Mouse (Mus musculus) hindbrain, embryonic 12.5 days (tissue): ENCODE data around the gene Gm10490. TPM values are rescaled to one million over a fixed set of nuclear protein-coding genes. Genes with fewer than 3 reads are reported as not detected.
"Not testable (repeated sequence)": the region's sequence is repeated elsewhere in the genome, so short reads cannot be mapped to it uniquely, and the experiment has no call there.

Experiments used
- ATAC-seq: fragments of 200-750 bp; cut with Nextera tagmentation; 2 replicates; pipeline ENCODE4 v1.8.0; 2017; ENCODE audit warnings: moderate TSS enrichment; ENCODE audit not compliant: low FRiP score
- H3K27ac ChIP-seq: fragments of 300-500 bp; sonication (generic); 2 replicates; pipeline ENCODE4 v1.5.1; 2016; ENCODE audit warnings: mild to moderate bottlenecking
- H3K27me3 ChIP-seq: fragments of 300-500 bp; sonication (generic); 2 replicates; pipeline ENCODE4 v1.6.1; 2016; ENCODE audit warnings: mild to moderate bottlenecking
- H3K36me3 ChIP-seq: fragments of 300-500 bp; sonication (generic); 2 replicates; pipeline ENCODE4 v1.6.1; 2016; ENCODE audit warnings: mild to moderate bottlenecking
- H3K4me1 ChIP-seq: fragments of 300-500 bp; sonication (generic); 2 replicates; pipeline ENCODE4 v1.6.1; 2016
- H3K4me2 ChIP-seq: fragments of 300-500 bp; sonication (generic); replicated peaks from 2 replicates; pipeline ENCODE4 v1.6.1; 2016; ENCODE audit warnings: mild to moderate bottlenecking
- H3K4me3 ChIP-seq: fragments of 300-500 bp; sonication (generic); 2 replicates; pipeline ENCODE4 v1.5.1; 2016; ENCODE audit warnings: mild to moderate bottlenecking
- H3K9ac ChIP-seq: fragments of 300-500 bp; sonication (generic); 2 replicates; pipeline ENCODE4 v1.6.1; 2016; ENCODE audit warnings: mild to moderate bottlenecking, moderate library complexity
- H3K9me3 ChIP-seq: fragments of 300-500 bp; sonication (generic); replicated peaks from 2 replicates; pipeline ENCODE4 v1.6.1; 2016; ENCODE audit warnings: mild to moderate bottlenecking
- WGBS: fragments of 180-500 bp; shearing (Covaris S2); methylation state at CpG from one replicate; pipeline ENCODE4 v1.1.7; 2016; 5-methylcytosine and 5-hydroxymethylcytosine counted together
- polyA plus RNA-seq: library from polyadenylated mRNA; unstranded; fragments of >200 nt; fragmentation: Nextera tagmentation; extraction: Ambion mirVana; gene quantifications from 2 replicates; pipeline ENCODE4 v1.2.1, GENCODE M21; 2016

Gm10490 gene
- polyA plus RNA-seq, 1 experiment from 2014 or later, result not detected

DNA sequence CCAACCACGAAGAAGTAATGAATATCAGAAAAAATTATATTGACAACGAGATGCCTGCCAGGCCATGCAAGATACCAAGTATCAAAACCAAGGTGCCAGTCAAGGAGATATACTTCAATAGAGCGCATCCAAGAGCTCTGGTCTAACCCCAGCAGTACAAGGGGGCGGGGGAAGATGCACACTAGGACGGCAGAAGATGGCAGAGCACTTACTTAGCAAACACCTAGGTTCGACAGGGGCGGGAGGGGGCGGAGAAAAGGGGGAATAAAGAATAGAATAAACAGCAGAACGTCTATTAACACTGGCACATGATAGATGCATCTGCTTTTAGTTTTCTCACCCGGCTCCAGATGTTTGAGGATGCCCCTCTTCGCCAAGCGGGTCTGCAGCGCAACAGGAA is 11.1 kb upstream of the Gm10490 start:
- H3K4me3 ChIP-seq, result peak overlapping the region; percentile 53
- ATAC-seq, result no peak
- H3K27me3 ChIP-seq, result no peaks in the 10 kb centered on the region
- H3K4me1 ChIP-seq, result peaks cover 8% of the 10 kb centered on the region
- 0 out of 2 replicates have a peak overlapping the region, but pooled peaks have one; percentile 86 for H3K27ac ChIP-seq
- WGBS, result 39% methylated on average over 13 of the region's 13 CpGs
- H3K9ac ChIP-seq, result peak overlapping the region; percentile 53
- peak overlapping the region; percentile 62 for H3K4me2 ChIP-seq
- H3K9me3 ChIP-seq, result no peaks in the 10 kb centered on the region
- peaks cover 17% of the 10 kb centered on the region for H3K36me3 ChIP-seq

DNA sequence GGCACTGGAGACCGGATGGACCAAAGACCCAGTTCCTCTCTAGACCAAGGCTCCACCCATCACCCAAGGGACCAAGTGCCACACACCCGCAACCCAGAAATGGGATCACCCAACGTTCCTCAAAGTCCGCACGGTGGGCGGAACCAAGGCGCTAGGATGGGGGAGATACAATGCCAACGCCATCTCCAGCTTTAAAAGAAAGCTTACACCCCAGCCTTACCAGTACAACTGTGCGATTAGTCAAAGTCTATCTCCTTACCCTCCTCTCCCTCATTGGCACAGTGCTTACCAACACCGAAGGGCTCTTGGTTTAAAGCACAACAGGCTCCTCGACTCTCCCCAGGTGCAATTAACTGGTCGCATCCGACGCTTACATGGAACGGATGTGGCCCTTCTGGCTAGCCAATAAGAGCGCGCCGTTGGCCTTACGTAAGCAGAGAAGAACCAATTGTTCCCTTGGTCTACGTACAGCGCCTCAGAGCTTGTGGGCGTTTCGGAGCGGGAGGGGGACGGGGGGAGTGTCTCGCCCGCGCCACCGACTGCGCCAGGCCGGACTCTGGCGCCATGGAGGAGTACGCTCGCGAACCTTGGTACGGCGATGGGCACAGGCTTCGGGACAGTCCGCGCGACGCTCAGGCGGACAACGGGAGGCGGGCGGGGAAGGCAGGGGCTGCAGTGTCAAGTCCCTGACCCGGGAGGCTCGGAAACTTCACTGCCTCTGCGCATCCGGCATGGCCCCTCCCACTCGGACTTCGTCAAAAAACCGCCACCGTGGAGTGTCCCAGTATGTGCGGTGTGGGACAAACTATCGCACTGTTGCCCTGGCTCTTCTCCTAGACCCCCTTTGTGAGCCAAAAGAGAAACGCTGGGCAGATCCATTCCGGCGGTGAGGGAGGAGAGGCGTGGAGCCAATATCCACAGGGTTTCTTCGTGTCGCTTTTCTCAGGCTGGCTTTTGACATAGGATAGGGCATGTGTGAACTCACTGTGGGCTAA is 10.2 kb upstream of the Gm10490 start, which contains the start of the genes Pqbp1 and Timm17b:
Gene Pqbp1 (minus strand): TSS at position 390 of the 995 bp plus-strand sequence.
Gene Timm17b (plus strand): TSS at position 478 of the 995 bp plus-strand sequence.
- peak within 1 kb of the TSS; percentile 62 for H3K4me2 ChIP-seq
- no peaks in the 10 kb centered on the region for H3K9me3 ChIP-seq
- no peaks in the 10 kb centered on the region for H3K27me3 ChIP-seq
- H3K4me3 ChIP-seq, result peak within 1 kb of the TSS; percentile 53
- peak; percentile 99 for ATAC-seq
- H3K27ac ChIP-seq, result peak within 1 kb of the TSS; percentile 86
- H3K4me1 ChIP-seq, result peaks cover 8% of the 10 kb centered on the region
- 19% methylated on average over 62 of the region's 62 CpGs for WGBS
- H3K36me3 ChIP-seq, result peaks cover 15% of the 10 kb centered on the region
- peak within 1 kb of the TSS; percentile 53 for H3K9ac ChIP-seq

DNA sequence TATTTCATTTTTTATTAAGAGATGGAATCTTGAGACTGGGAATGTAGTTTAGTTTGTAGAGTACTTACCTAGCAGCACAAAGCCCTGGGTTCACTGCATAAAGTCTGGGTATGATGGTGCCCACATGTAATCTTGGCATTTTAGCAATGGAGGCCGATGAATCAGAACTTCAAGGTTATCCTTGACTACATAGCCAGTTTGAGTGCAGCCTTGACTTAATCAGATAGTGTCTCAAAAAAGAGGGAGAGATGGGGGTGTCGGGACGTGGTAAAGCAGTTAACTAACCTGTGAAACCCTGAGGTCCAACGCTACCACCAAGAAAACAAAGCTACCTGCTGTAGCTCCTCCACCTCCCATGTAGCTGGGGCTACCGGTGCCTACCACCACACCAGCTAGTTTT is 4.9 kb upstream of the Gm10490 start:
- Histone ChIP-seq H3K27ac (no peak overlapping the region), H3K27me3 (no peaks in the 10 kb centered on the region), H3K36me3 (0 out of 2 replicates have a peak, but pooled peaks cover 10% of the 10 kb centered on the region), H3K9ac (no peak overlapping the region), H3K4me1 (0 out of 2 replicates have a peak, but pooled peaks cover 2% of the 10 kb centered on the region), H3K4me3 (no peak overlapping the region), H3K9me3 (no peaks in the 10 kb centered on the region), H3K4me2 (no peak overlapping the region)
- 95% methylated on average over 5 of the region's 5 CpGs for WGBS
- no peak for ATAC-seq

DNA sequence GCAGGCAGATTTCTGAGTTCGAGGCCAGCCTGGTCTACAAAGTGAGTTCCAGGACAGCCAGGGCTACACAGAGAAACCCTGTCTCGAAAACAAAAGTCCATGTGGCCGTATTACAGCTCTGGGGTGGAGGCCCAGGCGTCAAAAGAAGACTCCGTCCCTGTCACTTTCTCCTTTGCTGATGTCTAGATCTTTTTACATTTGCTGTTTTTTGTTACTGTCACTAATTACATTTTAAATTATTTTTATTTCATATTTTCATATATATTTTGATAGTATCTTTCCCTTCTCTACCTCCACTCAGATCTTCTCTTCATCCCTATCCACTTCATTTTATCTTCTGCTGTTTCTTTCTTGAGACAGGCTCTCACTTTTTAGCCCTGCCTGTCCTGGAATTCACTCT is 1.6 kb upstream of the Gm10490 start, which contains the start of gene Gm10491:
Gene Gm10491 (minus strand): TSS at position 101 of the 400 bp plus-strand sequence.
- WGBS, result 78% methylated on average over 5 of the region's 5 CpGs
- ATAC-seq, result no peak
- H3K4me2 ChIP-seq, result no peak within 1 kb of the TSS

DNA sequence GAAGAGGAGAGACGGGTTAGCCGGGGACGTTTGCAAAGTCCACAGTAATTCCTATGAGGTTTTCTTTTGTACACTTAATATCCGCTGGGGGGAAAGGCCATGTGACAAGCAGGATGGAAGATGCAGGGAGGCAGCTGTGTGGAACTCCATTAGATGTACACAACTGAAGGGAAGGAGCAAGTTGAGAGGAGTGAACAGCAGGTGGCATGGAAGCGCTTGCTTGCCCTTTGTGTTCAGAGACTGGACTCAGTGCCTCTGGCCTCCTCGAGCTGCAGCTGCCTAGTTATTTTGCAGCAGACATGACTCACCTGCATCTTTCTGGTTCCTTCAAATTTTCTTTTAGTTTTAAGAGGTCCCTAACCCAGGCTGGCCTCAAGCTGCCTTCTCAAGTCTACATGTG is 1.1 kb downstream of the Gm10490 start:
- ATAC-seq, result no peak; the same call in 1 of the 2 replicates

More for the DNA sequence above, 1.6 kb upstream of the Gm10490 start, which contains the start of gene Gm10491:
- 0 out of 2 replicates have a peak, but pooled peaks cover 10% of the 10 kb centered on the region for H3K36me3 ChIP-seq
- no peaks in the 10 kb centered on the region for H3K9me3 ChIP-seq
- no peak within 1 kb of the TSS for H3K9ac ChIP-seq
- H3K4me1 ChIP-seq, result no peaks in the 10 kb centered on the region
- no peak within 1 kb of the TSS for H3K4me3 ChIP-seq
- no peak within 1 kb of the TSS for H3K27ac ChIP-seq
- no peaks in the 10 kb centered on the region for H3K27me3 ChIP-seq

DNA sequence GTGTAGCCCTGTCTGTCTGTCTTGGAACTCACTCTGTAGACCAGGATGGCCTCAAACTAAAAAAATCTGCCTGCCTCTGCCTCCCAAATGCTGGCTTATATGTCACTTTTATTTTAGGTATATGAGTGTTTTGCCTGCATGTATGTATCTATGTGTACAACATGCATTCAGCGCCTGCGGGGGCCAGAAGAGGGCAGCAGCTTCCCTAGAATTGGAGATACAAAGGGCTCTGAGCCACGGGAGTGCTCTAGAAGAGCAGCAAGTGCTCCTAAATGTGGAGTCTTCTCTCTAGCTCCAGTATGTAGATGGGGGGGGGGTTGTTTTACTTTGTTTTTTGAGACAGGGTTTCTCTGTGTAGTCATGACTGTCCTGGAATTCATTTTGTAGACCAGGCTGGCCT is 6.3 kb downstream of the Gm10490 start:
- H3K4me3 ChIP-seq, H3K9ac ChIP-seq, ATAC-seq, H3K27me3 ChIP-seq, H3K9me3 ChIP-seq, H3K36me3 ChIP-seq, H3K4me1 ChIP-seq, H3K4me2 ChIP-seq, H3K27ac ChIP-seq: not testable (repeated sequence)
- WGBS, result 25% methylated on average over 3 of the region's 3 CpGs

More for the DNA sequence above, 1.1 kb downstream of the Gm10490 start:
- Histone ChIP-seq H3K27ac (no peak overlapping the region), H3K27me3 (no peaks in the 10 kb centered on the region), H3K9ac (no peak overlapping the region), H3K9me3 (no peaks in the 10 kb centered on the region), H3K36me3 (0 out of 2 replicates have a peak, but pooled peaks cover 10% of the 10 kb centered on the region), H3K4me3 (no peak overlapping the region), H3K4me1 (no peaks in the 10 kb centered on the region), H3K4me2 (no peak overlapping the region)
- WGBS, result 50% methylated on average over 6 of the region's 6 CpGs

DNA sequence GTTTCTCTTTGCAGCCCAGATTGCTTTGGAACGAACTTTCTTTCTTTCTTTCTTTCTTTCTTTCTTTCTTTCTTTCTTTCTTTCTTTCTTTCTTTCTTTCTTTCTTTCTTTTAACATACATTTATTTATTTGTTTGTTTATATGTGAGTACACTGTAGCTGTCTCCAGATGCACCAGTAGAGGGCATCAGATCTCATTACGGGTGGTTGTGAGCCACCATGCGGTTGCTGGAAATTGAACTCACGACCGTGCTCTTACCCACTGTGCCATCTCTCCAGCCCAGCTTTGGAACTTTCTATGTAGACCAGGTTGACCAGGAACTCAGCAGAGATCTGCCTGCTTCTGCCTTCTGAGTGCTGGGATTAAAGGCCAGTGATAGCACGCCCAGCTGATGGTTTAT is 8.6 kb downstream of the Gm10490 start:
- not testable (repeated sequence) for H3K4me1 ChIP-seq, H3K27ac ChIP-seq, H3K4me2 ChIP-seq, H3K9me3 ChIP-seq, H3K4me3 ChIP-seq, H3K36me3 ChIP-seq, H3K9ac ChIP-seq, ATAC-seq
- peaks cover 13% of the 10 kb centered on the region for H3K27me3 ChIP-seq
- WGBS, result 71% methylated on average over 6 of the region's 6 CpGs

DNA sequence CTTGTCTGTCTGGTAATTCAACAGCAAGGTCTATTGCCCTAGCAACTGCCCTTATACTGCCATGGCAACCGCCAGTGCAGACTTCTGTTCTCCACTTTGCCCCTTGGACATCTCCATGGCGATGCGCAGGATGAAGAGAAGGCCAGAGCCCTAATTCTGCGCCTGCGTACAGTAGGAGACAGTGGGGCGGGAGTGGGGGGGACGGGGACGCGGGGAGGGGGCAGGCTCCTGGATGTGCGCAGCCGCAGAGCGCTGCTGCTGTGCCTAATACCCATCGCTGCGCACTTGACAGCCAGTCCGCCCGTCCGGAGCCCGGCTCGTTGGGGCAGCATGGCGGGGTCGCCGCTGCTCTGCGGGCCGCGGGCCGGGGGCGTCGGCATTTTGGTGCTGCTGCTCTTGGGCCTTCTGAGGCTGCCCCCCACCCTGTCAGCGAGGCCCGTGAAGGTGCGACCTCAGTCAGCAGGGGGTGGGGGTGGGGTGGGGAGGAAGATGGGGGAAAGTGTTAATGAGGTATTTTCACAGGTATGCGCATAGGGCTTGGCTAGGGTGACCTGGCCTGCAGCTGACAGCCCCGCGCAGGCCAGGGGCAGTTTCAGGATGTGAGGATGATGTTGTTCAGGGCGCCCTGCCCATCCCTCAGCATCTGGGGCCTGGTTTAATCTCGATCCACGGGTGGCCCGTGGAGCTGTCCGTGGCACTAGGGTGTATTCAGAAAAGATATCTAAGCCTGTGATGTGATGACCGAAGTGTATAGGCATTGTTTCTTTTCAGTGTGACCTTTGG is 10.4 kb downstream of the Gm10490 start, which contains the start of gene Pcsk1n:
Gene Pcsk1n (plus strand): TSS at position 222 of the 783 bp plus-strand sequence.
- Histone ChIP-seq H3K27ac (peak within 1 kb of the TSS; percentile 79), H3K9me3 (no peaks in the 10 kb centered on the region), H3K9ac (peak within 1 kb of the TSS; percentile 68), H3K4me2 (peak within 1 kb of the TSS; percentile 55), H3K4me1 (peaks cover 8% of the 10 kb centered on the region; the same call in 1 of the 2 replicates), H3K36me3 (no peaks in the 10 kb centered on the region), H3K4me3 (peak within 1 kb of the TSS; percentile 42), H3K27me3 (peaks cover 23% of the 10 kb centered on the region)
- ATAC-seq, result peak; percentile 90
- 28% methylated on average over 37 of the region's 40 CpGs for WGBS

DNA sequence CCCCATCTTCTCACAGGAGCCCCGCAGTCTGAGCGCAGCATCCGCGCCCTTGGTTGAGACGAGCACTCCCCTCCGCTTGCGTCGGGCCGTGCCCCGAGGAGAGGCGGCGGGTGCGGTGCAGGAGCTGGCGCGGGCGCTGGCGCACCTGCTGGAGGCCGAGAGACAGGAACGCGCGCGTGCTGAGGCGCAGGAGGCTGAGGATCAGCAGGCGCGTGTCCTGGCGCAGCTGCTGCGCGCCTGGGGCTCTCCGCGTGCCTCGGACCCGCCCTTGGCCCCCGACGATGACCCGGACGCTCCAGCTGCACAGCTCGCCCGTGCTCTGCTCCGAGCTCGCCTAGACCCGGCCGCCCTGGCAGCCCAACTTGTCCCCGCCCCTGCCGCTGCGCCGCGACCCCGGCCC is 12.7 kb downstream of the Gm10490 start:
- H3K9me3 ChIP-seq, result no peaks in the 10 kb centered on the region
- H3K36me3 ChIP-seq, result no peaks in the 10 kb centered on the region
- WGBS, result 24% methylated on average over 27 of the region's 48 CpGs
- H3K27ac ChIP-seq, result no peak overlapping the region
- peaks cover 39% of the 10 kb centered on the region for H3K27me3 ChIP-seq
- peak overlapping the region; percentile 55 for H3K4me2 ChIP-seq
- peak overlapping the region; percentile 42 for H3K4me3 ChIP-seq
- 0 out of 2 replicates have a peak, but pooled peaks have one; percentile 22 for ATAC-seq
- H3K9ac ChIP-seq, result peak overlapping the region; percentile 44; the same call in 1 of the 2 replicates
- peaks cover 8% of the 10 kb centered on the region; the same call in 1 of the 2 replicates for H3K4me1 ChIP-seq

DNA sequence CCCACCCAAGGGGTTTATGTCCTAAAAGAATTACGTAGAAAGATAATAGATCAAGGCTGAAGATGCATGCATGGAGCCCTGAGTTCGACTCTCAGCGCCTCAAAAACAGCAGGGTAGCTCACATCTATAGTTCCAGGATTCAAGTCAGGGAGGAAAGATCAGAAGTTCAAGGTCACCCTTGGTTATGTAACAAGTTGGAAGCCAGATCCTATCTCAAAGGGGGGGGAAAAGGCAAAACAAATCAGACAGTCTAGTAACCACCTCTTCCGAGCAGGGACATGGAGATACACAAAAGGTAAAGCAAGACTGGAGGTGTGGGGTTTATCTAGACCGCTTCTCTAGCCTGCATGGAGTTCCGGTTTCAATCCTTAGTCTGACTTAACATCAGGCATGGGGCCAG is 16.9 kb downstream of the Gm10490 start:
- peaks cover 8% of the 10 kb centered on the region; the same call in 1 of the 2 replicates for H3K4me1 ChIP-seq
- no peak overlapping the region for H3K27ac ChIP-seq
- 70% methylated on average over 6 of the region's 6 CpGs for WGBS
- H3K9me3 ChIP-seq, result no peaks in the 10 kb centered on the region
- H3K9ac ChIP-seq, result no peak overlapping the region
- ATAC-seq, result no peak
- no peak overlapping the region for H3K4me3 ChIP-seq
- H3K36me3 ChIP-seq, result peaks cover 10% of the 10 kb centered on the region; the same call in 1 of the 2 replicates
- H3K4me2 ChIP-seq, result no peak overlapping the region
- H3K27me3 ChIP-seq, result peaks cover 51% of the 10 kb centered on the region

DNA sequence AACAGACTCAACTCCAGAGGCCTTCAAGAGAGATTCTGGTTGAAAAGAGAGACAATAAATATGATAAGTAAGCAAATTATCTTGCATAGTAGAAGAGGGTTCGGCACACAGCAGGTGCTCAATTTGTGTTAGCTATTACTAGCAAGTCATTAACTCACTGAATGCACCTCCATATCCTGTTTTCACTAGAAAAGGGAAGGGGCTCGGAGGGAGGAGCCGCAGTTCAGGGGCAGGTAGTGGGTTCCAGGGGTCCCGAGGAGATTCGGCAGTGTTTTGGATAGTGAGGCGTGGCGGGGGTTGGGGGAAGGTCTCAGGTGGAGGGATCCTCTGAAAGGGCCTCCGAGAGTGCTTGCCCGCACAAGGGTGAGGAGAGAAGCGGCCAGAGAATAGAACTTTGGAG is 17.8 kb downstream of the Gm10490 start:
- Histone ChIP-seq H3K27me3 (peaks cover 47% of the 10 kb centered on the region), H3K27ac (no peak overlapping the region), H3K4me3 (no peak overlapping the region), H3K9me3 (no peaks in the 10 kb centered on the region), H3K4me2 (no peak overlapping the region), H3K36me3 (peaks cover 15% of the 10 kb centered on the region; the same call in 1 of the 2 replicates), H3K4me1 (peaks cover 8% of the 10 kb centered on the region; the same call in 1 of the 2 replicates), H3K9ac (no peak overlapping the region)
- ATAC-seq, result no peak
- WGBS, result 22% methylated on average over 10 of the region's 10 CpGs
